Mouse (Mus musculus) urinary bladder, postnatal 36 days (tissue): ENCODE results near the gene Pla2g3.

Source experiments
- DNase-seq, 2 experiments: peaks; one replicate each; pipeline ENCODE4 v3.0.0; 2022; ENCODE audit warnings: low spot score in 2 of 2, mixed read lengths in 1 of 2

The Pla2g3 gene

DNA sequence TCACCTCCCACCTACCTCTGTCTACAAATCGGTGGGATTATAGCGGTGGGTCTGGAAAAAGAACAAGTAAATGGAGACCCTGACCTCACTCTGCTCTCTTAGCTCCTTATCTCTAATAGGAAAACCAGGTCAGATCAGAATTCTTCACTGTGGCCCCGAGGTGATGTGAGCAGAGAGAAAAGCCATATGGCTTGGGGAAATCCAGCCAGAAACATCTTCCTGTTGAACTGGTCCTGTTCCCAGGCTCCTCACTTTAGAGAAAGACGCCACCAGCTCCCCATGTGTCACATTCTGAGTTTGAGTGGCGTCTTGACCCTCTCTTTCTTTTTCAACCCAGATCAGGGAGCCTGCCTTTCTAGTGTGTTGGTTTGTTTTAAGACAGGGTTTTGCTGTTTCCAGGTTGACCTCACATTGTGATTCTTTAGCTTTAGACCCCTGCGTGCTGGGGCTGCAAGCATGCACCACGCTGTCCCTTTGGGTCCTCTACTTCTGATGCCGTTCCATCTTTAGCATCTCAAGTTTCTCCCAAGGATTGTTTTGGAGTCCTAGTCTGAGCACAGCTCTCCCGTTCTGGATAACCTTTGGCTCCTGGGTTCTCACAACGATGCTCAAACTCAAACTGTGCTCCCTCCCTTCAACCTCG is 31.8 kb downstream of the Pla2g3 start:
- no peak for DNase-seq

DNA sequence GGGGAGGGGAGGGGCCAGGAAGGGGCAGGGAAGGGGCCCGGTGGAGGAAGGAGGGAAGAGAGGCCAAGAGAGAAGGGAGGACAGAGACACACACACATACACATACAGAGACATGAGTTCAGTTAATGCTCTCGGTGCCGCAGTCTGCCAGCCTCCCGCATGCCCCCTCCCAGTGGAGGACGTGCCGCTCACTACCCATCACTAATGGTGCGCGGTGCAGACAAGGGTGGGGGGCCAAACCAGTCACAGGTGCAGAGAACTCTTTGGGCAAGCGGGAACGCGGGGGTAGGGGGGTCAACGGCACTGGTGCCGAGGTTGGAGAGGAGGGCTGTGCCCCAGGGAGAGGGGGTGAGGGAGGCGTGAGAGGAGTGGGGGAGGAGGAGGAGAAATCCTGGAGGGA is 32.8 kb downstream of the Pla2g3 start:
- no peak for DNase-seq

DNA sequence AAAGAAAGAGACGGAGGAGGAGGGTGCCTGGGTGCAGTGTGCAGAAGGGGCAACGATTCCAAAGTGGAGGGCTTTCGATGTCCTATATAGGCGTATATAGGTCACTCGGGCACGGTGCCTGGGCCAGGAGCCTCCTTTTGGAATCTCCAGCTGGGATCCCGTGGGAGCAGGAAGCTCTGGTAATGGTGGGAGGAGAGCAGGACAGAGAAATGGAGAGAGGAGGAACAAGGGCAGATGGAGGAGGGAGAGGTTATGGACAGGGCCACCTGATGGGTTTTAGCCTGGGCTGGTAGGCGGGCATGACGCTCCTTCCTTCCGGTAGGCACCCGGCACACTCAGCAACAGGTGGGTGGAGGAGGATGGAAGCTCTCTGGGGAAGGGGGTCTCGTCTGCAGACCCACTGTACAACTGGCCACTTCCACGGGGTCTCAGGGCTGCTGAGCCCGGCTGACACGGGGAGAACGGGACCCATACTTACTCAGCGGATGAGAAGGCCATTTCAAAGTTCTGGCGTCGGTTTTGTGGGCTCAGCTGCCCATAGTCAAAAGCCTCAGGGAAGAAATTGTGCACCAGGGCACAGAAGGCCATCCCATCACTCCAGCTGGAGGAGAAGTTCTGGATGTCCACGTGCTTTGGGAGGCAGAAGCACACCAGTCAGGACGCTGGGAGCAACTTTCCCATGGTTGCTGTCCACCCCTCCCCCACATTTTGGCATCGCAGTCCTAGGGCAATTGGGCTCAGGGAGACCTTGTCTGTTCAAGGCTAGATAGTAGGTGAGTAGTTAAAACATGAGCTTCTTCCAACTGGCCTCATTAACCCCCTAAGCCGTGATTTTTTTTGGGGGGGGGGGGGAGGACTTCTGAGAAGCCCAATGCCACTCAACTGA is 33.5 kb downstream of the Pla2g3 start:
- DNase-seq, result no peak

DNA sequence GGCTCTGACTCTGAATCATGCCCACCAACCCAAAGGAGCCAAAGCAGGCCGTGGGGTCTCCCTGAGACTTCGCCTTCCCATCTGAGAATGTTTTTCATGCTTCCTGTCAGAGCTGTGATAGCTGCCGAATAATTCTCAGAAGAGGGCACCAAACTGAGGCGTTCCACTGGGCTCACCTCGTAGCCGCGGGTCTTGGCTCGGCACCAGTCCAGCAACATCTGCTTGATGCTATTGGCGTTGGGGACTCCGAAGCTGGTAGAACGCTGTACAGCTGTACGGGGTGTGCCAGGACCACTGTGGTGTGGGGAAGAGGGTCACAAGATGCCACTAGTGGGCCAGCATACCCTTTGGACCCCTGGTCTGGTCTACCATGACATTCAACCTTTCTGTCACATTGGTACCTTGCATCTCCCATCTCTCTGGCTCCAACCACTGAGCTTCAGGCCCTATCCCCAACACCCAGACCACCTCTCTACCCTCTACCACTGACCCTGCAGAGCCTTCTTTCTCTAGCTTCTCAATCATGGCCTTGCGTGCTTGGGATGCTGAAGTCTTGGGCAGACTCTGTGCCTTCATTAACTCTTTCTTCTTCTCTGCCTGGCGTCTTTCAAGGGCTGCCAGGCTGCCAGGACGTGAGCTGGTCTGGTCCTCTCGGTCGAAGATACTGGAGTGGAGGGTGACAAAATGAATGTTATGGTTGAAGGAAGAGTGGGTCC is 34.4 kb downstream of the Pla2g3 start:
- no peak for DNase-seq

DNA sequence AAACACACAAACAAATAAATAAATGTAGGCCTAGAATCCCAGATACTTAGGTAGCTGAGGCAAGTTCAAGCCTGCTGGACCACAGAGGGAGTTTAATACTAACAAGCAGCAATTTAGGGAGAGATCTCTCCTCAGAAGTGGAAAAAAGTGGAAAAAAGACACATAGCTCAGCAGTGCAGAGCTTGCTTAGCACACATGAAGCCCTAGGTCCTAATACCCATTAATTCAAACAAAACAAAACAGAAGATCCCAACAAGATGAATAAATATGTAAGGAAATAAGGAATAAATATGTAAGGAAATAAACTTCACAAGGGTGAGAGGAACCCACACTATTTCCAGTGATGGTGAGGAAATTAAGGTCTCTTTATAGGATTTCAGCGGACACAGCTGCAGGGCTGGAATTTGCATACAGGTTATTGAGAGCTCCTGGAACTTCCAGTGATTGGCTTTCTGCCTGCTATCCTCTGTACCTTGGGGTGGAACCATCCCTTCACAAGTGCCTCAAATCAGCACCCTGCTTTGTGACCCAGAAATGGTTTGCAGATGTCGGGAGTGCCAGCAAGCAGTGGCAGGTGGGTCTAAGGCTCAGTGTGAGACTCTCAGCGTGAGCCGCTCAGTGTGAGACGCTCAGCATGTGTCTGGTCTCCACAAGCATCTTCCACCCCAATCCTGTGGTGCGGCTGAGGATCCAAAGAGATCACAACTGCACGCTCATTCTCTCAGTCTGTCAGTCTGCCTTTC is 35.9 kb downstream of the Pla2g3 start:
- DNase-seq, result no peak

DNA sequence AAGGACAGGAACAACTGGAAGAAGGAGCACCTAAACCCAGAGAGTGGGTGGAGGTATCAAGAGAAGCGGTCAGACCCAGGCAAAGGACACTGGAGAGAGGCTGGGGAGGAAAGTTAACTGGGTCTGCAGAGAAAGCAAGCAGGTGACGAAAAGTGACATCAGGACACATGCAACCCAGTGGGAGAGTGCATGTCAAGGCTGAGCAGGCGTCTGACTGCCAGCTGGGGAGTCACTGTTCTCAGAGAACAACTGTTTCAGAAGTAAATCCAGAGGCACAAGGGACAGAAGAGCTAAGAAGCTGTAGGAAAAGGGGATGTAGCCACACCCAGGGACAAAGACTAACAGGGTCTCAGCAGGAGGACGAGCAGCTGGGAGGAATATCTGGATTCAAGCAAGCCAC is 37.5 kb downstream of the Pla2g3 start:
- no peak for DNase-seq

DNA sequence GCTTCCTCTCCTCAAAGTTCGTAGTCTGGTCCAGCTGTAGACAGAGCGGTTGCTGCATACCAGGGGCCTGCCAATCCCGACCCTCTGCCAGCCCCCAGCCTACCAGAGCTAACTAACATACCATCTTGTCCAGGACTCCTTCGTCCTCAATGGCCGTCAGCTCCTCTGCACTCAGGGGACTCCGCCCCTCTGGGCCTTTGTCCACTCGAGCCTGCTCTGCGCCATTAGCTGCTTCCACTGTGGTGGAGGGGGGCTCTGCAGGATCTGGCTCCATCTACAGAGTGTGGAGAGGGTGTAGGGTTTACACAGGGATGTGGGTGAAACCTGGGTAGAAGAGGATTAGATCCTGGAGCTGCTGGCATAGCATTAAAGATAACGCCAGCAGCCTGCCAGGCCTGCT is 38.1 kb downstream of the Pla2g3 start:
- no peak for DNase-seq

DNA sequence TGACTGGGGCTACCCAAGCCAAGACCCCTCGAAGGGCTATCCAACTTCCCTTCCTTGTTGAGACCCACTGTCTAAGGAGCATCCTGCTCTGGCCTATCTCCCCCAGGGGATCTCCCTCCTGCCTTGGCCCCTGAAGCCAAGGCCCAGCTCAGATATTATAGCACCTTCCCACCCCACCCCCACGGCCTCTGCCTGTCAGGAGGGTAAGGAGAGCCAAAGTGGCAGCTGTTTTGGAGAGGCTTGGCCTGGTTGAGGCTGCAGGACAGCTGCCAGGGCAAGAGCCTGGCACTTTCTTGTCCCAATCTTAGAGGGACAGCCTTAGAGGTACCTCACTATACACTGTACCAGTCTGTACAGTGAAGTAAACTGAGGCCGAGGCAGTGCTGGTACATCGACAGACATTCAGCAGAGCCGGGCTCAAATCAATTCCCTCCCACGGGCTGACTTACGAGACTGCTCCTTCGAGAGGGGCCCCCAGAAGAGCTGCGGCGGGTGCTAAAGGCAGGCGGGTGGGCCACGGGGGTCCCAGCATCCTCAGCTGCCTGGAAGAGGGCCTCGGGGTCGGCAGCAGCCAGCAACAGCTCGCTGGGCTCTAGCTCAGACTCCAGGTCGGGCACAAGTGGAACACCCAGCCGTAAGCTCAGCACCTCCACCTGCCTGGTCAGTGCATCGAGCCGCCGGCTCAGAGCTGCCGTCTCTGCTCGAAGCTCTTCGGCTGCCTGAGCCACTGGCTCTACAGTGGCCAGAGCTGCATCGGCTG is 39.1 kb downstream of the Pla2g3 start:
- no peak for DNase-seq

DNA sequence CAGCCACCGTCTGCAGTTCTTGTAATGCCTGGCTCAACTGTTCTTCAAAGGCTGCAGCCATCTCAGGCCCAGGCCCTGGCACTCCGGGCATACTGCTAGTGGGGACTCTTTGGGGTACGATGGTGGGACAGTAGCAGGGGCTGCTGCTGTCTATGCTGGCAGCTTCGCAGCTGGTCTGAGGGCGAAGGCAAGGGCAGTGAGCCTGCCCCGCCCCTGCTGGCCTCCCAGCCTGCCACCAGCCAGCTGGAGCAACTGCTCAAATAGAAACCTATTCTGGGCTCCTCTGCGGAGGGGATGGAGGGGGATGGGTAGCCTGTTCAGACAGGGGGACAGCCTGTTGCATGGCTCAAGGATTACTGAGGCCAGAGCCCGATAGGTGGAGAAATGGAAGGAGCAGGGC is 39.7 kb downstream of the Pla2g3 start:
- DNase-seq, result no peak

DNA sequence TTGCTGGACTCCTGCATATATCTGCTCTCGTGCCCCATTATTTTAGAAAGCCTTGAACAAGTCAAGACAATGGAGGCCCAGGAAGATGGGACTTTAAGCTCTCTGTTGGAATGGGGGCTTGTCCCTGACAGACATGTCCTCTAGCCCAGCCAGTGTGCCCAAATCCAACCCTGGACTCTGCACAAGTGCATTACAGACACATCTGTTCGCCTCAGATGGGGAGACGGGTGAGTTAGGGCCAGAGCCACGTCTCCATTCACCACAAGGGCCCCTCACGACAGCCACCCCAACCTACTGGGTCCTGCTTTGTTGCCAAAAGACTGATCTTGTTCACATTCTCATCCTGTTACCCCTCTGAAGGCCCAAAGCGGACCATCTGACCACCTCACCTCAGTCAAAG is 40.1 kb downstream of the Pla2g3 start:
- no peak for DNase-seq

DNA sequence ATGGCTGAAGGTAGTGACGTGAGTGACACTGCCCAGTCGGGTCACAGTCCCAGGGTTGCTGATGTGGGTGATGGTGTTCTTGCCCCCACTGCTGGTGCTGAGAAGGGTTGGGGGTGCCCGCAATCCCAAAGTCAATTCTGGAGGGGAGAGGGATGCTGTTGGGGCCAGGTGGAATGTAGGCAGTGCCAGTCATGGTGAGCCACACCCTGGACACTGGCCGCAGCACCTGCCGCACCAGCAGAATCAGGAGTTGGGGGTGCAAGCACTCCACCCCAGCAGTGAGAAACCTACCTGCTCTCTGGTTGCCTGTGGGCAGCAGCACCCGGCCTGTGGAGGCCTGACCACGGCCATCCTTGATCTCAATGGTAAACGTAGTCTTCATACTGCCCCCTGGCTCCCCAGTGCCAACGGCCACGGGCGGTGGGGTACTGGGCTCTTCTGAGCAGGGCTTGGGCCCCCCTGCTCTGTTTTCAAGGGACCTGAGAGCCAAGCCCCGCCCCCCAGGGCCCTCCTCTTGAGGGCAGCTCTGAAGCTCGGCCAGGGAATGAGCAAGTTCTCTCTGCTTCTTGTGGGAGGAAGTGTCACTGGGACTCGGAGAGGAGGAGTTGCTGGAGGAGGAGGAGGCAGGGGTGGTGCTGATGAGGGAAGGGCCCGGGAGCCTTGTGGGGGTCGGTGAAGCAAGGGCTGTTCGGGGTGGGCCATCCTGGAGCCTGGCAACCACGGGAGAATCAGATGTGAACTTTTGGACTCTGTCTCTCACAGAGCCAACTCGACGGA is 41.6 kb downstream of the Pla2g3 start:
- DNase-seq, result no peak

DNA sequence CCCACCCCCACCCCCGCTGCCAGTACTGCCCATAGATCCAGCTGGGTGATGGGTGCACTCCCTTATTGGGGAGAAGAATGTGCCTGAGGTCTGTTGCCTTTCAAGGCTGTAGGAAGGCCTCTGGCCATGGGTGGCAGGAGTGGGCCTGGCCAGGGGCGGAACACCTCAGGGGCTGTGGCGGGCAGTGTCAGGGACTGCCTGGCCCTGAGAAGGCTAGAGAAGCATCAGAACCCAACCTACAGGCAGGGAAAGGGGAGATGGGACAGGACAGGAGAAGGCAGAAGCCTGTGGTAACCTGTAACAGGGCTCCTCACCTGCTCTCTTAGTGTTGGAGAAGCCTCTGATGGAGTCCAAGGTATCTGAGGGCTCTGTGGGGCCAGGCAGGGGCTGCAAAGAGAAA is 42.6 kb downstream of the Pla2g3 start:
- DNase-seq, result no peak

DNA sequence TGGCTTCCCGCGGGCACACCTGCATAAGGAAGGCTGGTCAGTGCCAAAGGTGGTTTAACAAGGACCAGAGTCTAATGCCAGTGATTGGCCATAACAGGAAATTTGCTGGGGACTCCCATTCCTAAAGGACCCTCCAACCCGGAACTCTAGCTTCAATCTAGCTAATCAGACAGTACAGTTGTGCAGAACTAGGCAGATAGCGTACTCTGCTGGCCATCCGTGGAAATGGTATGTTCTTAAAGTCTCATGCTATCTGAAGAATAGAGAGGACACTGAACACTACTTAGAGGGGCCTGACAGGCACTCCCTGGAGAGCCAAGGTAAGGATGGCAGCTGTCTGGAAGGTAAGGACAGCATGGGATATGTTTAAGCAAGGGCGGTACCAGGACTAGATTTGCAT is 43.5 kb downstream of the Pla2g3 start:
- DNase-seq, result no peak

DNA sequence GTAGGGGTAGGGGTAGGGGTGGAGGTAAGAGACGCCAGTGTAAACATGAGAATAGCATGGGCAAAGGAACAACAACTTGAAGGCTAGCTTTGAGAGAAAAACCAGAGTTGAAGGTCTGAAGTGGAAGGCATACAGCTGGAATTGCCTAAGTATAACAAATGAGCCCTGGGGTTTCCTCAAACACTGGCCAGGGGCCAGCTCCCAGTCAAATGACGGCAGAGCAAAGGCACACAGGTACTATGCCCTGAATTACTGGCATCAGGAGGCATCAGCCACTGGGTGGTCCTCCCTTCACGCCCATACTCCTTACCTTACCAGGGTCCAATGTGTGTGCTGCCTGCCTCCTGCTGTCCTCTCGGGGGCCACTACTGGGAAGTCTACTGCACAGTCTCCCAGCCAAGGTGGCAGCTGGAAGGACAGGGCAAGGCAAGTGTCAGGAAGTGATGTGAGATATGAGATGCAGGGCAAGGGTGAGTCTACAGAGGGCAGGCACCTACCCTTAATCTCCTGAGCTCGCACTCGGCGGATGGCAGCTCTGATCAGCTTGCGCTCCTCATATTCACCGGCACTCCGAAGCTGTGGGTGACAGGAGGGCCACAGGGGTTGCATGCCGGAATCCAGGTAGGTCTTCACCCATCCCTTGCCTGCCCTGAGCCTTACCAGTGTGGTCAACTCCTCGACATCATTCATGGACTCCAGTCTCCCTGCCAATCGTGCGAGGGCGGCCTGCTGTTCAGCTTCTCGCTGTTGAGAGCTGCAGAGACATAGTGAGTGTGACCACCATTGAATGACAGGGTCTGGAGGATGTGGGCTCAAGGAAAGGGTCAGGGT is 44.2 kb downstream of the Pla2g3 start:
- no peak for DNase-seq

DNA sequence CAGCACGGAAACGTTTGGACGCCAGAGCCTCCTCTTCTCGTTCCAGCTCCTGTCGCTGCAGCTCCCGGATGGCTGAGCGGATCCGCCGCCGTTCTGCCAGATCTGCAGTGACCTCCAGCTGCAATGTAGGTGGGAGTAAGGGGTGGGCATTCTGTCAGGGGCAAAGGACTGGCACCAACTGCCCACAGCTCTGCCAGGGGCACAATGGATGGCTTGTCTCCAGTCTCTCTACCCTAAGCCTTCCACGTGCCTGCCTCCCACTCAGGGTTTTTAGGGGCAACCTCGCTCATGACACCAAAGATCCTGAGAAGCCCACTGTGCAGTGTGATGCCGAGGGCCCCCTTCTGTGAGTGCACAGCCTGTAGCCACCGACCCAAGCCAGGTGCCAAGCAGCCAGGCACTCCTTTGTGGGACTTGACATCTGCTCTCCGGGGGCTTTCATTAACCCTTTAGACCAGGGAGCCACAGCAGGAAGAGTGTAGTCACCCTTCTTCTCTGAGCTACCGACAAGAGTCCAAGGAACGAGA is 45.4 kb downstream of the Pla2g3 start:
- no peak for DNase-seq

DNA sequence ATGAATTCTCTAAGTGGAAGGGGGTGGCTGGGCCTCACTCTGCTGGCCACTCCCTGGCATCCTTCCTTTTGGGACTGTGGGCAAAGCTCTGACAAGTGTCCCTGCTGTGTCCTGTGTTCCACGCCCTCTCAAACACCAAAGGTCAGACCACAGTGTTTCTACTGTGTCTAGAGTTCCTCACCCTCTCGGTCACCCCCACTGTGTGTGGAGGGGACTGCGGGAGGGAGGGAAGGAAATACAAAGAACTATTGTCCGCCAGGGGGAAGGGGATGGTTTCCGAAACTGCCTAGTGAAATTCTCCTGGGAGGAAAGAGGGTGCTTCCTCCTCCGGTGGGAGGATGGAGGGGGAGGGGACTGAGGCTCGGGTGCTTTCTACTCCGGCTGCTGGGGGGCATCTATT is 46.9 kb downstream of the Pla2g3 start:
- DNase-seq, result no peak

DNA sequence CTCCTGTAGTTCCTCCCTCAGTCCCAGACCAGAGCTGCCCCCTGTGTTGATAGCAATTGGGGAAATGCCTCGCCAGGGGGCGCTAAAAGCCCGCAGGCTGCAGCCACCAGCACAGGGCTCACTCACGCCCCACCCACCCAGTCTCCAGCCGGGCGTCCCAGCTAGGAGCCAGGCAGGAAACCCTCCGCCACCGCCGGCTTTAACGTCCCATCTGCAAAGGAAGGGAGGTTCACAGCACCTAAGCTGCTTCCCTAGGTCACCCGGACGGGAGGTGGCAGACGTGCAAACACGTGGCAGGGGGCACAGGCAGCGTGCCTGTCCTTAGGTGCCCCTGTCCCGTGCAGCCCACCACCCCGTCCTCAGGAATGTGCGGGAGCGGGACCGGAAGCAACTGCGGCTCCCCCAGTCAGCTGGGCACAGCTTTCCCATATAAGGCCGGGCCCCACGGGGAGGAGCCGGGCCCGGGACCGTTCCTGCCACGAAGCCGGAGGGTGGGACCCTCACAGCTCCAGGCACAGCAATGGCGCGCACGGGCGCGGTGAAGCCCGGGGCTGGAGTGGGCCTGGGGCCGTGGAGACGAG is 47.4 kb downstream of the Pla2g3 start:
- peak; percentile 92 to 96 for DNase-seq

DNA sequence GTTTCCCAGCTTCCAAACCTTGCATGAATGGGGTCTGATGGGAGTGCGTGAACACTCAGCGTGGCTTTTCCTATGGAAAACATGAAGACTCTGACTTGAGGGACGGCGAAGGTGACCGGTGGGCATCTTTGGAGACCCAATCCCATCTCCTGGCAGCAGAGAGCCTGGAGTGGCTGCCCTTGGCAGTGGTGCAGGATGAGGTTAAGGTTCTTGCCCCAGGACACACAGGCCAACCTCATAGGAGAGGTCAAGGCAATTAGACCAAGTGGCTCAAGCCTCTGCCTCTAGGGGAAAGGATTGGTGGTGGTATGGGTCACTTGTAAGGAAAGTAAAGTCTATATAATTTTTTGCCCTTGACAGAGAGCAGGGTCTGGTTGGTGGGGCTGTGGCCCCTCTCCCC is 48.0 kb downstream of the Pla2g3 start:
- no peak for DNase-seq

DNA sequence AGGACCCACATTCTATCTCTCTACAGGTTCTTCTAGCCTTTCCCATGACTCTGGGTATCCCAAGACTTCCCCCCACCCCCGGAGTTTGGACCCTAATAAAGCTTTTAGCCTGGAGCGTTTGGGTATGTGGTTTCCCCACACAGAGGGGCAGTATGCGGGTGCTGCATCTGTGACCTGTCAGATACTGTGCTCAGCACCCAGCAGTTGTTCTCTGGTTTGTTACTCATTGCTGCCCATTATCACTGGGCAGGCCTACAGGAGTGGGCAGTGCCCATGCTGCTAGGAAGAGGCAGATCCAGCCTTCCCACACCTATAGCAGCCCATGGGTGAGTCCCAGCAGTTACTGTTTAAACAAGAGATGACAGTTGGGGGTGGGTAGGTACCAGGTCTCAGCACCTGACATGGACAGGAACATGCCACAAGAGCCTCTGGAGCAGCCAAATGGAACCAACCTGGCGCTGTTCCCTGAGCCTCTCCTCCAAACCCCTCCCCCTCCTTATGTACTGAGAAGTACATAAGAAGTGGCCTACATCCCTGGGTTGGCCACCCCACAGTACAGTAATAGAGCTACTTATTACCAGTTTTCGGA is 48.8 kb downstream of the Pla2g3 start:
- no peak for DNase-seq
